Mouse (Mus musculus) hindbrain, embryonic 11.5 days (tissue): ENCODE data around the gene Olfr1016. TPM values are rescaled to one million over a fixed set of nuclear protein-coding genes. Genes with fewer than 3 reads are reported as not detected.

Experiments
- ATAC-seq: fragments of 200-750 bp; cut with Nextera tagmentation; 2 replicates; pipeline ENCODE4 v1.8.0; 2017; ENCODE audit warnings: mild to moderate bottlenecking, moderate TSS enrichment, moderate library complexity; ENCODE audit not compliant: low FRiP score
- DNase-seq: peaks from one replicate; pipeline ENCODE4 v3.0.0-alpha.2; 2015; ENCODE audit warnings: low spot score
- H3K27ac ChIP-seq: fragments of 300-500 bp; sonication (generic); 2 replicates; pipeline ENCODE4 v1.5.1; 2014; ENCODE audit warnings: mild to moderate bottlenecking, low read depth, low read length
- H3K27me3 ChIP-seq: fragments of 300-500 bp; sonication (generic); 2 replicates; pipeline ENCODE4 v1.6.1; 2014; ENCODE audit warnings: mild to moderate bottlenecking, low read length, moderate library complexity, mixed read lengths; ENCODE audit not compliant: control insufficient read depth, insufficient read depth
- H3K36me3 ChIP-seq: fragments of 300-500 bp; sonication (generic); 2 replicates; pipeline ENCODE4 v1.6.1; 2014; ENCODE audit warnings: mild to moderate bottlenecking, low read length, moderate library complexity, mixed read lengths; ENCODE audit not compliant: control insufficient read depth, insufficient read depth
- H3K4me1 ChIP-seq: fragments of 300-500 bp; sonication (generic); replicated peaks from 2 replicates; pipeline ENCODE4 v1.6.1; 2014; ENCODE audit warnings: low read length, mixed read lengths; ENCODE audit not compliant: control insufficient read depth, insufficient read depth
- H3K4me2 ChIP-seq: fragments of 300-500 bp; sonication (generic); replicated peaks from 2 replicates; pipeline ENCODE4 v1.6.1; 2014; ENCODE audit warnings: mild to moderate bottlenecking, low read depth, low read length
- H3K4me3 ChIP-seq: fragments of 300-500 bp; sonication (generic); 2 replicates; pipeline ENCODE4 v1.5.1; 2014; ENCODE audit warnings: low read depth, low read length
- H3K9ac ChIP-seq: fragments of 300-500 bp; sonication (generic); 2 replicates; pipeline ENCODE4 v1.6.1; 2014; ENCODE audit warnings: low read depth, low read length
- H3K9me3 ChIP-seq: fragments of 300-500 bp; sonication (generic); 2 replicates; pipeline ENCODE4 v1.6.1; 2016; ENCODE audit warnings: low read length; ENCODE audit not compliant: control insufficient read depth
- WGBS: fragments of 180-500 bp; shearing (Covaris S2); extraction: QIAGEN DNeasy Blood & Tissue Kit; methylation state at CpG from one replicate; pipeline ENCODE4 v1.1.7; 2014; 5-methylcytosine and 5-hydroxymethylcytosine counted together
- polyA plus RNA-seq: library from polyadenylated mRNA; unstranded; fragments of >200 nt; fragmentation: Nextera tagmentation; extraction: Ambion mirVana; gene quantifications from 2 replicates; pipeline ENCODE4 v1.2.1, GENCODE M21; 2014

Olfr1016 gene
- polyA plus RNA-seq = not detected in 2 replicates

DNA sequence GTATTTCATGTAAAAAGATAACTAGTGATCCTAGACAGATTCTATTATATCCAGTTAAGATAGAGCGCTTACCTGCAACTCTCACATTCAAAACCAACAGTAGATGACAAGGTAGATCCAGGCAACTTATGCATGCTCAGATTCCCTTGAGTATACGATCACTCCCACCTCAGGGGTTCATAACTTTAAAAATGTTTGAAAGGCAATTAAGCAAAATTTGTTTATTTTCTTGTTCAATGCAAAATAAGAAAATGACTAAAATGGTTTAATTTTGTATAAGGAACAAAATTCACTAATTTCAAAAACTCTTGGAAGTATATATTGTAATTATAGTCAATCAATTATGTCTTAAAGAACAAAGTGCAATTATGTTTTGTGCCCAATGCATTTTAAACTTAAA, at the start of gene Olfr1016:
Olfr1016 (minus strand) TSS at position 101 of the 400 bp plus-strand sequence.
- Histone ChIP-seq H3K9ac (no peak within 1 kb of the TSS), H3K36me3 (no peaks in the 10 kb centered on the region), H3K4me1 (no peaks in the 10 kb centered on the region), H3K4me2 (no peak within 1 kb of the TSS), H3K9me3 (no peaks in the 10 kb centered on the region), H3K27me3 (no peaks in the 10 kb centered on the region), H3K4me3 (no peak within 1 kb of the TSS), H3K27ac (no peak within 1 kb of the TSS)
- ATAC-seq = no peak
- WGBS = 95% methylated on average over 2 of the region's 2 CpGs
- no peak for DNase-seq

DNA sequence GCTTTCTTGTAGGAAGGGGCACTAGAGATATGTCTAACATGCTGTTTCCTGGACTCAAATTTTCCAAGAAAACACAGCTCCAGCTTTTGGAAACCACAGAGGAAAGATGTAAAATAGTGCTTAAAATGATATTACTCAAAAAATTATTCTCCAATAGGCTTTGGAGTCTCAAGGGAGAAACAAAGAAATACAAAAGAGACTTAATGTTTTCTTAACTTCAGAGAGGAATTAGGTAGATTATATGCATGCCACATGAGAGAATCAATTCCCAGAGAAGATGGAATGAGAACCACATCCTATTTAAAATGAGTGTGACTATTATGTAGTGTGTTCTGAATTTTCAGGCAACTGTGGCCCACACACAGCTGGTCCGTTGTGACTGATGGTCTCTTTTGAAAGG, 44.4 kb upstream of the Olfr1016 start, which contains the start of gene Olfr1020:
Olfr1020 (plus strand) TSS at position 301 of the 400 bp plus-strand sequence.
- H3K4me1 ChIP-seq = no peaks in the 10 kb centered on the region
- H3K9me3 ChIP-seq = no peaks in the 10 kb centered on the region
- DNase-seq (no peak), ATAC-seq (no peak)
- WGBS = 85% methylated on average over 1 of the region's 1 CpGs
- no peaks in the 10 kb centered on the region for H3K27me3 ChIP-seq
- no peak within 1 kb of the TSS for H3K4me2 ChIP-seq
- no peaks in the 10 kb centered on the region for H3K36me3 ChIP-seq
- no peak within 1 kb of the TSS for H3K9ac ChIP-seq
- H3K4me3 ChIP-seq = no peak within 1 kb of the TSS
- H3K27ac ChIP-seq = no peak within 1 kb of the TSS

DNA sequence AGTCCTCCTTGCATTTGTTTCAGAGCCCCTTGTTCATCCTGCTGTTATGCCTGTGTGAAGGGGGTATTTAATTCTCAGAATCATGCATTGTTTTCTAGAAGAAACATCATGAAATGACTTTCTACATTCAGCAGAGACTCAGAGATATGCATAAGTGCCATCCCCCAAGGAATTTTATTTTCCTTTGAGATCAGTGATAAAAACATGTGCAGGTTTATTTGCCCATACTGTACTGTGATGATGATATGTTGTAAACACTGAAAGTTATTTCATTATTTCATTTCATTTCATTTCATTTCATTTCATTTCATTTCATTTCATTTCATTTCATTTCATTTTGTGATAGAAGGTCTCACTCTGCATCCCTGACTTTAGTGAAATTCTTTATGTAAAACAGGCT, 43.0 kb upstream of the Olfr1016 start, which contains the start of gene Olfr1019:
Olfr1019 (minus strand) TSS at position 101 of the 400 bp plus-strand sequence.
- Histone ChIP-seq H3K27ac (no peak within 1 kb of the TSS), H3K36me3 (no peaks in the 10 kb centered on the region), H3K4me1 (no peaks in the 10 kb centered on the region), H3K9me3 (no peaks in the 10 kb centered on the region), H3K27me3 (no peaks in the 10 kb centered on the region), H3K4me3 (no peak within 1 kb of the TSS), H3K4me2 (no peak within 1 kb of the TSS), H3K9ac (no peak within 1 kb of the TSS)
- DNase-seq (no peak), ATAC-seq (no peak)

DNA sequence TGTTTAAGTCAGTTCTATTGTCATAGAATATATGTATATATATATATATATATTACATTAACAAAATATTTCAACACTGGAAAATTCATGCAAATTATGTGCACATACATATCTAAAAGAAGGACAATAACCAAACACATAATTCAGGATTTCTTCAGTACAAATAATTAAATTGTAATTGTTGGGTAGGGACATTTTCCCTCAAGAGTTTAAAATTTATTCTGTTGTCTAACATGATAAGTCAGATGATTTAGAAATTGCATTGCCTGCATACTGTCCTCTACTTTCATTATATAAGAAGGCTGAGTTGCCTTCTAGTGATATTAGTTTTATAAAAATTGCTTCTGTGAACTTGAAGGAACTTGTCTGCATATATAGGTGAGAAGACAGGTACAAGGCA, 15.8 kb upstream of the Olfr1016 start, which contains the start of gene Olfr1018:
Olfr1018 (plus strand) TSS at position 301 of the 400 bp plus-strand sequence.
- no peak within 1 kb of the TSS for H3K4me2 ChIP-seq
- H3K36me3 ChIP-seq = no peaks in the 10 kb centered on the region
- H3K4me3 ChIP-seq = no peak within 1 kb of the TSS
- H3K27ac ChIP-seq = no peak within 1 kb of the TSS
- no peaks in the 10 kb centered on the region for H3K9me3 ChIP-seq
- H3K27me3 ChIP-seq = no peaks in the 10 kb centered on the region
- H3K9ac ChIP-seq = no peak within 1 kb of the TSS
- DNase-seq (no peak), ATAC-seq (no peak)
- no peaks in the 10 kb centered on the region for H3K4me1 ChIP-seq

DNA sequence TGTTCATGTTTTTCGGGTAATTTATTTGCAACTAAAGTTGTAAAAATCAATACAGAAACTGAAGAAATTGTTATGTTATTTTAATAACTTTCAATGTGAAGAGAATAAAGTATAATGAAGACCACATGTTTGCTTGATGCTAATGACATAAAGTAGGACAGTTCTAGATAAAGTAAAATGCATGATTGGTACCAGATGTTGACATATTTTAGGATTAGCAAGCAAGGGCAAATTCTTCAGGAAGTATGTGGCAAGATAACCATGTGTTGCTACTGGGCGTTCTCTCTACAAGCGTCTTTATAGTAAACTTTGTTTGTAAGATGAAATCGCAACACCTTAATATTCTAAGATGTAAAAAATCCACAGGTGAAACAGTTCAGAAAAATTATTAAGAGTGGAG, 2.2 kb upstream of the Olfr1016 start:
- Histone ChIP-seq H3K4me1 (no peaks in the 10 kb centered on the region), H3K36me3 (no peaks in the 10 kb centered on the region), H3K4me2 (no peak overlapping the region), H3K27ac (no peak overlapping the region), H3K9me3 (no peaks in the 10 kb centered on the region), H3K4me3 (no peak overlapping the region), H3K27me3 (no peaks in the 10 kb centered on the region), H3K9ac (no peak overlapping the region)
- WGBS = 71% methylated on average over 4 of the region's 4 CpGs
- no peak for ATAC-seq
- DNase-seq = no peak

DNA sequence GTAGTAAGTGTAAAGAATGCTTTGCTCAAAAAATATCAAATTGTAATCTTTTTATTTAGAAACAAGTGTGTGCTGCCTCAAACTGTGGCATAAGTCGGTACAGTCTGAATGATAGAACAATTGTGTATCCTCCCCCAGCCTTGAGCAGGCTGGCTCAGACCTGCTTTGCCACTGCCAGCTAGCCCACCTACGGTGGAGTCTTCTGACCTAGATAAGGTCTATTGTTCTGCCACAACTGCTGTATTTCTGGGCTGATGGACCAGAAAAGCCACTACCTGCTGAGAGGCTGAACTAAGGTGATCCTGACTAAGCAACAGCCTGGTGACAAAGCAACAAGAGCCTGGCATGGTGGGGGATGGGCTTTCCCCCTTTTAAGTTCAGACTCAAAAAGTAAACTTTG, 10.0 kb downstream of the Olfr1016 start:
- no peak overlapping the region for H3K9ac ChIP-seq
- H3K9me3 ChIP-seq = no peaks in the 10 kb centered on the region
- no peak overlapping the region for H3K4me3 ChIP-seq
- H3K27ac ChIP-seq = no peak overlapping the region
- no peaks in the 10 kb centered on the region for H3K36me3 ChIP-seq
- ATAC-seq = no peak; the same call in 1 of the 2 replicates
- H3K4me1 ChIP-seq = no peaks in the 10 kb centered on the region
- 44% methylated on average over 2 of the region's 2 CpGs for WGBS
- DNase-seq = no peak
- no peak overlapping the region for H3K4me2 ChIP-seq
- no peaks in the 10 kb centered on the region for H3K27me3 ChIP-seq

DNA sequence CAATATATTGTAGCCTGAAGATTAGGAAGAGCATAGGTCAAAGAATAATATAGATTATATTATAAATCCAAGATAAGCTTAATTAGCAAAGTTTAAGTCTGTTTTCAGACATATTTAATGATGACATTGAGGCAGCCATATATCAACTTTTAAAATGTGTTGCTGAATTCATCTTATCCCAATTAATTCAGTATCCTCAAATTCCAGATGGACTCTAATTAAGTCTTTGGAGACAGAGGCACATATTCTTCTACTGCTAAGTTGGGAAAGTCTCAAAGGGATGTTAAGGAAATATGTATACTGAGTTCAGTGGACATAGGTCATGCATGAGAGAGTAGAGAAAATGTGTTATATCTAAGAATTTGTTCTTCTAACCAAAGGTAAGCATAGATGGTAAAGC, 20.6 kb downstream of the Olfr1016 start, which contains the start of gene Olfr1015:
Olfr1015 (plus strand) TSS at position 301 of the 400 bp plus-strand sequence.
- no peak for ATAC-seq
- Histone ChIP-seq H3K9me3 (no peaks in the 10 kb centered on the region), H3K4me1 (no peaks in the 10 kb centered on the region), H3K36me3 (no peaks in the 10 kb centered on the region), H3K4me2 (no peak within 1 kb of the TSS), H3K27me3 (no peaks in the 10 kb centered on the region), H3K4me3 (no peak within 1 kb of the TSS), H3K27ac (no peak within 1 kb of the TSS), H3K9ac (no peak within 1 kb of the TSS)
- DNase-seq = no peak

DNA sequence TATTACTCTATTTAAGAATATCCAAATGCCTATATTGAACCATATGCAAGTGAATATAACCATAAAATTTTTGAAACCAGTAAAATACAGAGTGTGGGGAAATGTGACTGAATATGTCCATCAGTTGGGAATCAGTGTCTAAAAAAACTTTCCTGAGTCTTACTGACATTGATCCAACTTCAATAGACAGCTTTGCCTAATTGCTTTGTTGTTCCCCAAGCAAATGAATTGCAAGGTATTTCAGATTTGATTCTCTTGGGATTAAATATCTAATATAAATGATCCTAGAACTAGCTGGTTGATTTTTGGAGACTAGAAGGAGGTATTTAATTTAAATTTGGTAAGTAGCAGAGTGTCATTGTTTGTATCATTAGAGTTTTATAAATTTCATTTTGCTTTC, 29.9 kb downstream of the Olfr1016 start, which contains the start of gene Olfr1014:
Olfr1014 (plus strand) TSS at position 301 of the 400 bp plus-strand sequence.
- Histone ChIP-seq H3K27me3 (no peaks in the 10 kb centered on the region), H3K4me2 (no peak within 1 kb of the TSS), H3K36me3 (no peaks in the 10 kb centered on the region), H3K27ac (no peak within 1 kb of the TSS), H3K4me1 (no peaks in the 10 kb centered on the region), H3K9me3 (no peaks in the 10 kb centered on the region), H3K4me3 (no peak within 1 kb of the TSS), H3K9ac (no peak within 1 kb of the TSS)
- no peak for ATAC-seq
- DNase-seq = no peak

DNA sequence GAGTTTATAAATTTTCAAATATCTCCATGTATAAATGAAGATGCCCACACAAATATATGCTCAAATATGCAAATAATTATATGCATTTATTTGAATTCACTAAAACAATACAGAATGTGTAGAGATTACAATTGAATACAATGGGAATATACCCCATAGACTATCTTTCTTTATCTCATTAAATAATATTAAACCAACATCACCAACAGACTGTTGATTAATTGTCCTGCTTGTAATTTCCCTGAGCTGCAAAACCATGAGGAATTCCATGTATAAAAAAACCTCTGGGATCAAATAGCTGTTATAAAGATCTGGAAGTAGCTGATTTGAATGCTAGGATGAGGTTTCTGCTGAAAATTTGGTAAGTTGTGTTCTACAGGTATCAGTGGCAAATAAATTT, 35.5 kb downstream of the Olfr1016 start, which contains the start of gene Olfr1013:
Olfr1013 (plus strand) TSS at position 301 of the 400 bp plus-strand sequence.
- H3K9me3 ChIP-seq = no peaks in the 10 kb centered on the region
- no peak within 1 kb of the TSS for H3K4me2 ChIP-seq
- no peaks in the 10 kb centered on the region for H3K36me3 ChIP-seq
- no peaks in the 10 kb centered on the region for H3K27me3 ChIP-seq
- no peak within 1 kb of the TSS for H3K4me3 ChIP-seq
- no peak within 1 kb of the TSS for H3K27ac ChIP-seq
- H3K9ac ChIP-seq = no peak within 1 kb of the TSS
- no peaks in the 10 kb centered on the region for H3K4me1 ChIP-seq
- DNase-seq (no peak), ATAC-seq (no peak)
